Mouse (Mus musculus) gastrocnemius, postnatal 10 days (tissue): Measurements from ENCODE around the gene Rab8b. TPM values are rescaled to one million over a fixed set of nuclear protein-coding genes. Genes with fewer than 3 reads are reported as not detected.
"Not testable (repeated sequence)": the region's sequence is repeated elsewhere in the genome, so short reads cannot be mapped to it uniquely, and the experiment has no call there.

Source experiments
- DNase-seq: peaks from one replicate; pipeline ENCODE4 v3.0.0; 2021; ENCODE audit warnings: mixed read lengths
- total RNA-seq, 2 experiments: library from RNA; stranded (reverse); gene quantifications; 2 replicates each; pipeline ENCODE4 v1.2.3; 2021

Rab8b gene
- total RNA-seq, 2 experiments from 2014 or later: 12.6 to 15.4 TPM

GRCm38 (mm10) chr9:66887301-66887902 is 32.1 kb downstream of the Rab8b start:
- DNase-seq: no peak

- no peak for DNase-seq
These were observed 32.7 kb downstream of the Rab8b start for GRCm38 (mm10) chr9:66886818-66887217.

- DNase-seq: no peak
These were observed 33.1 kb downstream of the Rab8b start for GRCm38 (mm10) chr9:66886366-66886765.

GRCm38 (mm10) chr9:66884609-66885008 is 34.9 kb downstream of the Rab8b start:
- DNase-seq: no peak

- DNase-seq: no peak
These were observed 36.0 kb downstream of the Rab8b start for GRCm38 (mm10) chr9:66883500-66883899.

- DNase-seq: no peak
These were observed 37.1 kb downstream of the Rab8b start for GRCm38 (mm10) chr9:66882406-66882821.

GRCm38 (mm10) chr9:66881858-66882257 is 37.6 kb downstream of the Rab8b start:
- DNase-seq: no peak

GRCm38 (mm10) chr9:66880752-66881151 is 38.7 kb downstream of the Rab8b start:
- no peak for DNase-seq

- DNase-seq: no peak
These were observed 40.0 kb downstream of the Rab8b start for GRCm38 (mm10) chr9:66879486-66879885.

- DNase-seq: no peak
These were observed 40.6 kb downstream of the Rab8b start for GRCm38 (mm10) chr9:66878899-66879298.

- DNase-seq: no peak
These were observed 42.9 kb downstream of the Rab8b start for GRCm38 (mm10) chr9:66876577-66876976.

GRCm38 (mm10) chr9:66874297-66874696 is 45.2 kb downstream of the Rab8b start:
- DNase-seq: no peak

GRCm38 (mm10) chr9:66873531-66873930 is 46.0 kb downstream of the Rab8b start:
- DNase-seq: no peak

GRCm38 (mm10) chr9:66873009-66873408 is 46.5 kb downstream of the Rab8b start:
- DNase-seq: not testable (repeated sequence)

- DNase-seq: peak; percentile 57
These were observed 47.3 kb downstream of the Rab8b start for GRCm38 (mm10) chr9:66872015-66872727.

- no peak for DNase-seq
These were observed 54.8 kb downstream of the Rab8b start for GRCm38 (mm10) chr9:66864708-66865107.

GRCm38 (mm10) chr9:66863456-66863855 is 56.0 kb downstream of the Rab8b start:
- DNase-seq: no peak

GRCm38 (mm10) chr9:66862202-66862601 is 57.3 kb downstream of the Rab8b start:
- no peak for DNase-seq

- DNase-seq: no peak
These were observed 58.3 kb downstream of the Rab8b start for GRCm38 (mm10) chr9:66861104-66861767.

GRCm38 (mm10) chr9:66859523-66859922 is 60.0 kb downstream of the Rab8b start:
- no peak for DNase-seq

- no peak for DNase-seq
These were observed 63.6 kb downstream of the Rab8b start for GRCm38 (mm10) chr9:66855865-66856264.

- no peak for DNase-seq
These were observed 66.9 kb downstream of the Rab8b start for GRCm38 (mm10) chr9:66852592-66852991.

GRCm38 (mm10) chr9:66850966-66851365 is 68.5 kb downstream of the Rab8b start:
- DNase-seq: no peak
